Mouse (Mus musculus) CD8-positive naive resting alpha-beta T cell, adult 2 months (primary cell): ENCODE measurements around the gene Hs2st1.

ENCODE experiments used
- DNase-seq, 2 experiments: peaks; one replicate each; pipeline ENCODE4 v3.0.0; 2022; ENCODE audit warnings: low read depth in 2 of 2, low spot score in 2 of 2

Gene Hs2st1

DNA sequence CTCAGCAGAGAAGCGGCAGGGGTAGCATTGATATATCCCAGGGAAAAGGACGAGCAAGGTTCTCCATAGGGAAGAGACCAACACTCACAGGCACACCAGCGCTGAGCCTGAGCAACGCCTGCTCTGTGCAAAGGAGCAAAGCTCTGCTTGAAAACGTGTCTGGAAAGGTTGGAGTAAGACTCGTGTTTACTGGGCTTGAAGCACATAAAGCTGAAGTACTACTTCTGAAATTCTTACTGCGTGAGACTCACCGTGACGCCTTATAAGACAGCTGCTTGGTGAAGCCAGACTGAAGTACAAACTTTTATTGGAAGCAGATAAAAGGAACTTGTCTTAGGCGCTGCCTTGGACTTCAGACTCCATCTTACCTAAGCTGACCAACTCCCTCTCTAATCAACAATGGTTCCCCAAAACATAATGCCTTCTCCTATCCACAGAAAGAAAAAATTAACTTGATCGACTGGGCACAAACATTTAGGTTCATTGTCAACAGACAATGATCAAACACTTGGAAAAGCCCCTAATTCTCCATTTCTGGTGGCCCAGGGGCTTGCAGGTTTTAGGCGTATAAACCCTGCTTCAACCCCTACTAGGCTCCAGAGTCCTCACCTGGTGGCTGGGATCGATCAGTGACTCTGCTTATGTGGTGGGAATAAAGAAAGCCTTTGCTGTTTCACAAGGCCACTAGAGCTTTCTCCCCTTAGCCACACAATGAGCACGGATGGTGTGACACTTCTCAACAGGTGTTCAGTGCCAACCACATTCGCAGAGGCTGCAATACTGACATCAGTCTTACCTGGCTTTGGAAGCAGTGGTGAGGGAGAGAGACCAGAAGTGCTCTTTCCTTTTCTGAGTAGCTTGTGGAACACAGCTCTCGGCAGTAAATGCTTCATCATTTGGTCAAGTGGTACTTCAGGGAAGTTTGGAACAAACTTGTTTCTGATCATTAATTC is 56.5 kb downstream of the Hs2st1 start:
- no peak for DNase-seq

DNA sequence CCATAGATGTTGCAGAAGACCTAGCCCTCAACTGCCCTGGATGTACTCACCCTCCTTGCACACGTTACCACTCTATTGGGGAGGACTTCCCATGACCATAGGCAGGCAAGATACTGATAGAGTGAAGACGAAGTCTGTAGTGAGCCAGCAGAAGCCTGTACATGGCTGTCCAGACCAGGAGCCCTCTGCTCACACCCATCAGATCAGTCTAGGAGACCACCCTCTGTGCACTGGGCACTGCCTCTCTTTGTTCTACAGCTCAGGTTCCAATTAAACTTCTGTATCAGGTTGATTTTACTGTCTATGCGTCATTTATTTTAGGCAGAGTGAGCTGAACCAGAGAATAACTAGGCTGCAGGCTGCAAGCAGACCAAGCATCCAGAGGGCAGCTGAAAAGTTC is 59.3 kb downstream of the Hs2st1 start:
- DNase-seq = no peak

DNA sequence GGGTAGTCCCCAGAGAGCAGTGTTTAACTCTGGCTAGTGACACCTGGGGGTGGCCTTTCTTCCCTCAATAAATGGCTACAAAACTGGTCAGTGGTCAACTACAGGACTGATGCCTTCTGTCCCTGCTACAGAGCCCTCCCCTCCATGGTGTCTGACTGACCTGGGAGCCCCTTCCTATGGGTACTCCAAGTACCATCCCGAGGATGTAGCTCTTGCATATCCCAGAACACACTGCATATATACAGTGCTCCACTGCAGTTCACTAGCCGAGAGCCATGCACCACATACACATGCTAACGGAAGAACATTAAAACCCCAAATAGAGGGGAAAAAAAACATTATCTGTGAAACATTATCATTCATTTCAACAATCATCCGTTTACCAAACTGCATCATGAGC is 61.6 kb downstream of the Hs2st1 start:
- no peak for DNase-seq

DNA sequence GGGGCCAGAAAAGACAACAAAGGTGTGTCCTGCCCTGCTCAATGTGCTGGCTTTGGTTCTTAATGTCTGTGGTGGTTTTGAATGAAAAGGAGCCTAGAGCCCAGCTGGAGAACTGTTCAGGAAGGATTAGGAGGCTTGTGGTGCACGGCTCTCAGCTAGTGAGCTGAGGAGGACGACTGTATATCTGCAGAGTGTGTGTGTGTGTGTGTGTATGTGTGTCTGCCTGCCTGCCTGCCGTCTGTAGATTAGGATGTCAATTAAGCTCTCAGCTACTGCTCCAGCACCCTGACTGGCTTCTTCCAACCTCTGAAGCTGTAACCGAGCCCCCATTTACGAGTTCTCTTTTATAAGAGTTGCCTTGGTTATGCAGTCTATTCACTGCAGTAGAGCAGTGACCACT is 62.1 kb downstream of the Hs2st1 start:
- no peak for DNase-seq

DNA sequence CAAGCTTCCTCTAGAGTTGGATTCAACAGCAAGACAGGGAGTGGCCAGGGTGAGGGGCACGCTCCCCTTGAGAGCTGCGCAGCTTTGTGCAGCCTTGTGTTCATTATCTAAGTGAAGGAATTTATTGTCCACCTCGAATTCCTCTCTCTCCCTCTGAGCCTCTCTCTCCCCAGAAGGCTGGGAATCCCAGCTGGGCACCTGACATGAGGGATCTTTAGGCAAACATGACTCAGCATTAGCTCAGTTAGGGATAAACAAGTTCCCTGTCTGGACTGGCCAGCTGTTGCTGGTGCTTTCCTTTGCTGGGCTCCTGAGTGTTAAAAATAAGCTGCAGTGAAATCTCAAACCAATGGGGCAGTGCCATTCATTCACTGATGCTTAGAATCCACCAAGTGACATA is 63.8 kb downstream of the Hs2st1 start:
- no peak for DNase-seq

DNA sequence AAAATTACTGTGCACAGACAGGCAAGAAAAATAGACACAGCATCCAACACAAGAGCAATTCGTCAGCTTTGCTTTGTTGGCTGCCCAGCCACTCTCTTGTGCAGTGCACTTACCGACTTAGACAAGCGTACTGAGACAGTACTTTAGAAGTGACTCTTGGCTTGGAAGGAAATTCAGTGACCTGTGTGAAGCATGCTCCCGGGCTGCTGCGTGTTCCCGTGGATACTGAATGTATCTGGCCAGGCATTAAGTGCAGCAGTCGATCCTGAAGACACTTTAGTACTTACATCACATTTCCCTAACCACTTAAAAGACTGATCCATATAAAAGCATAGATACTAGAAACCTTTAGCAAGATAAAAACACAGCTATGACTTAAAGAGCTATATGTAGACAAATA is 68.1 kb downstream of the Hs2st1 start:
- no peak for DNase-seq

DNA sequence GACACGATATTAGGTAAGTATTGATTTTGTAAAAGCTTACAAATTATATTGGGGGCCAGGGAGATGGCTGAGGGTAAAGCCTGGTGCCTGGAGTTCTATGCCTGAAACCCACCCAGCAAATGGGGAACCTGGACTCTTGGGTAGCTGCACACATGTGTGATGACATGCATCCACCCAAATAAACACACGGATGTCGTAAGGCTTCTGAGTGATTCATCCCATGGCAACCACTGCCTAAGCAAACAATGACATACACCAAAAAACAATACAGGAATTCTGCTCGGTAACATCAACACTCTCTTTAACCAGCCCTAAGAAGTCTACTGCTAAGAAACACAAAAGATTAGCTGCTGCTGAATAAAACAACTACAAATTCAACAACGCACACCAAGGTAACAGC is 73.2 kb downstream of the Hs2st1 start:
- no peak for DNase-seq

DNA sequence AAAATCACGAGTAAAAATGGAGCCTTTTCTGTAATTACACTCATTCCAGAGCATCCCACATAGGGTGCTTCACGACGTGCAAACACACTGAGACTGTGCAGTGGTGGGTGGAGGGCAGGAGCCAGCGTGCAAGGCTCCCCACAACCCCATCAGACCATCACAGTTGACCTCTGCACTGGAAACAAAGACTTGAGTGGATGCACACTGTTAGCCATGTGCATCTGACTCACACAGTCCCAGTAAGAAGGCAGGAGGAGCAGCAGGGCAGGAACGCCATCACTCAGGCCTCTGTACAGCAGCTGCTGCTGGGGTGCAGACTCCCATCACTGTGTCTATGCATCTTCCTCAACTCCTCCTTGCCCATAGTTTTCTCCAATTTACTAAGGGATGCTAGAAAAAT is 75.1 kb downstream of the Hs2st1 start:
- DNase-seq = no peak

DNA sequence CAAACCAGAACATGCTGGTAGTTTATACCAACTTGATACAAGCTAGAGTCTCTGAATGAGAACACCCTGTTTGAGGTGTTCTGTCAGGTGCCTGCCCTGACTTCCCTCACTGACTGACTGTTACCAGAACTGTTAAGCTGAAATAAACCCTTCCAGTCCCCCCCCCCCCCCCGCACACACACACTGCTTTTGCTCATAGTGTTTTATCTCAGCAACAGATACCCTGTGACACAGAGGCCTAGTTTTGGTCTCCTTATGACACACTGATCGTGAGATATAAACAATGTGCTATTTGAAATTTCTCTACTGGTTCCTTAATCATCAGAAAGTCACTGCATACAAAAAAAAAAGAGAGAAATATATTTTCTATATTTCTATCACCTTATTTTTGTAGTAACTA is 81.2 kb downstream of the Hs2st1 start:
- DNase-seq = no peak

DNA sequence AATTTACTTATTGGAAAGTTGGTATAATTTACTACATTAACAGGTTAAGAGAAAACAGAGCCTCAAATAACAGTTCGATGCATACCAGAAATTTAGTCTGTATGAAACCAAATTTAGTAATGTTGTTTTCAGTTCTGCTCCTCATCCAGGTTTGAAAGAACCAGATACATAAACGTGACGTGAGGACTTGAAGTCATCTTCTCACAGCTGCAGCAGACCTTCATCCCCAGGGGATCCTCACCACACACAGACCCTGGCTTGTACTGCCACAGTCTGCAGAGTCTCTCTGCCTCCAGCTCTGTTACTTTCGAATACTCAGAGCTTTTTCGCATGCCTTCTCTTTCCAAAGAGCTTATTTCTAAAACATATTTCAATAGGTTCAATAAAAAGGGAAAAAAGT is 89.4 kb downstream of the Hs2st1 start:
- no peak for DNase-seq

DNA sequence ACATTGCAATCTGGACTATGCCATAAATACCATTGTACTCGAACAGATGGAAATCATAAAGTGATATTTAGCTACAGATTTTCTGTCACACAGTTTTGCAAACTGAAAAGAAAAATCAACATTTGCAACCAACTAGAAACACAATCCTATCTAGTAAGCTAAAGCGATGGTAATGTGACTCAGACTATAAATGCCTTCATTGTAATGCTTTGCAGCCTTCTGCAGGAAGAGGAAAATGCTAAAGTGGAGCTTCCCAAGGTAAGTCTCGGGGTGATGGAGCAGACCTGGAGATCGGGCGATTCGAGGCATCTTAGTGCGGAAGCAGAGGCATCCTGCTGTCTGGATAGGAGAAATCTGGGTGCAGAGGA is 91.6 kb downstream of the Hs2st1 start:
- no peak for DNase-seq

DNA sequence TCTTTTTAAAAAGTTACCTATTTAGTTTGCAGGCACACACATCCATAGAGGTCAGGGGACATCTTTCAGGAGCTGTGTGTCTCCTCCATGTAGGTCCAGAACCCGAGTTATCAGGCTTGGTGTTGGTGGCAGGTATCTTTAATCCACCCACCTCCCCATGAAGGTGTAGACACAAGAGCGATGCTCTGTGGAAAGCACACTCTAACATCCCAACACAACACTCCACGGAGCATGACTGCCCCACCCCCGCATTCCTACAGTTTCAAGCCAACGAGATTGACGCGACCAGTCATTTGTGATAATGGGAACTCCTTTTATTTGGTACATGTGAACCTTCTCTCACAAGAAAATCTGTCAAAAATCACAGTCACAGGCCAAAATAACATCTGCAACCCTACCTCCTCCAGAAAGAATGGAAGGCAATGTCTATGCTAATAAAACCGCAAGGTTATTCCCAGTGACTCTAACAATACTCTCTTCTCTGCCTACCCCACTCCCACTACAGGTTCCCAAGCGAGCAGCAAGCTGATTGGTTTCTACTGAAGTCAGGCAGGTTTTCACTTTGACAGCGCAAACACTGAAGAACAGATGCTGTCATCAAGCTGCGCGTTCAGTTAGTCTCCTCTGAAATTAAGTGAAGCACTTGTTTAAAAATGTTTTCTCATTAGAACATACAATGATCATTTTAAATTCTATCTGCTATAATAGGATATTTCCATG is 92.1 kb downstream of the Hs2st1 start:
- DNase-seq = no peak

DNA sequence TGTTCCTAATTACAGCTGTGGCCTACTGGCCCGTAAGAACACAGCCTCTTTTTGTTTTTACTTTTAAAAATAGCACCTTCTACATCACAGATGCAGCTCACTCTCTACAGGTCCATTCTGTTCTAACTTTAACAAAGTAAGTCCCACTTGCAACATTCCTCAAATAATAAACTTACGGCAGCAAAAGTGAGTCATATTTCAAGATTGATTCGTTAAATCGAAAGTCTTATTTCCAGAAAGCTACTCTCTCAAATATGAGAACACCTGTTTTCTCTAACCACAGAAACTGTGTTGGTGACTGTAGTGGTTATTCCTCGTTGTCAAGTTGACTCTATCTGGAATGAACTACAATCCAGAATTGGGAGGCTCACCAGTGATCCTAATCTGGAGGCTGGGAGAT is 94.1 kb downstream of the Hs2st1 start:
- DNase-seq = no peak

DNA sequence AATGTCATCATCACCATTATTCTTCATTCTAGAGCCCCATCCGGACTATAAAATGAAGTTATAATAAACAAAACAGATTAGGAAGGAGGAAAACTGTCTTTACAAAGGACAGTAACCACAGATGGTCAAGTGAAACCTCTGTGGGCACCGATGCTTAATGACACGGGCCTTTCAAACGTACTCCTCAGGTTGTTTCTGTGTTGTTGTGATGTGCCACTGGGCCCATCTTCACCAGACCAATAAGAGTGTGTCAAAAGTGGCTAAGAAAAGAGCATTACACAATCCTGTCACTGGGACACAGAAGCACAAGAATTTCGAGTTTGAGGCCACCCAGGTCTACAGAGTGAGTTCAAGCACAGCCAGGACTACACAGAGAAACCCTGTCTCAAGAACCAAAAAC is 95.3 kb downstream of the Hs2st1 start:
- DNase-seq = no peak

DNA sequence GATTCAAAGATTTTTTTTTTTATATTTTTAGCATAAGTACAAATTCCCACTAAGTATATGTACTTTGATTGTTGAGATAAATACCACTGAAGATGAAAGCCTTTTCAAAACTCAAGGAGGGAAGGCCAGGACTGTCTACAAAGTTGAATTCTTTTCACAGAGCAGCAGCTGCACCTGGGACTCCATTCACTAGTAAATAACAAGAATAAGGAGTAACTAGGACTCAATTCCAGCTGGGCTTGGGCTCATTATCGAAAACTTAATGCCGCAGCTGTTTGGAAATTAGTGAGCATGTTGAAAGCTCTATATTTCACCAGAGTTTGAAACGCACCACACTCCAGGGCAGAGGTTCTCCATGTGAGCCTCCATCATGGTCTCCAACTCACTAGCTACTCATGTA is 98.0 kb downstream of the Hs2st1 start:
- no peak for DNase-seq

DNA sequence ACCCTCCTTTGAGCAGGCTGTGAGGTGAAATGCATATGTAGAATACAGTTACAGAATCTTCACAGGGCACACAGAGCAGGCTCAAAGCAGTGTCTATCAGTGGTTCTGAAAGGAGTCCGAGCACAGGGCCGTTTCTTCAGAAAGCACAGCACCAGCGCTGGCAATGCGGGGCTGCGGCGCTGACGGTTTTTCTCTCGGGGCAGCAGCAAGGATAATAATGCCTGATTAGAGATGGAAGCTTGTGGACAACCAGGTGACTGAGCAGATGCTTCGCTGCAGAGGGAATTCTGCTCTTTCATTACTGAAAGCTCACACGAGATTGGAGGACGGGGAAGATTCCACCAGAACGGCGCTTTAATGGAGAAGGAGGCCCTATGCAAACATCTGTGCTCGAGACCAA is 99.1 kb downstream of the Hs2st1 start:
- no peak for DNase-seq

DNA sequence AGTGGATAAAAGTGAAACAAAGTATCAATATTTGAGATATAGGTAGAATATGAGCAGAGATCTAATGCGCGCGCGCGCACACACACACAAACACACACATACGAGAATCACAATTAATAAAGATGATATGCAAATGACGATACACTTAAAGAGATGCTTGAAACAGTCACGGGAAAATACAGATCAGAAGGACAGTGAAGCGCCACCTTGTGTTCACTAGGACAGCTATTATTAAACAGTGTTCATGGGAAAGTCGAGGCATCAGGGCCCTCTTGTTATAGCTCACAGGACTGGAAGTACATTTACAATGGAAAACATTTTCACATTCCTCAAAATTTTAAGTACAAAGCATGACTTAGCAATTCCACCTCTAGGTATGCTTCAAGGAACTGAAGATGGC is 102.5 kb downstream of the Hs2st1 start:
- no peak for DNase-seq

DNA sequence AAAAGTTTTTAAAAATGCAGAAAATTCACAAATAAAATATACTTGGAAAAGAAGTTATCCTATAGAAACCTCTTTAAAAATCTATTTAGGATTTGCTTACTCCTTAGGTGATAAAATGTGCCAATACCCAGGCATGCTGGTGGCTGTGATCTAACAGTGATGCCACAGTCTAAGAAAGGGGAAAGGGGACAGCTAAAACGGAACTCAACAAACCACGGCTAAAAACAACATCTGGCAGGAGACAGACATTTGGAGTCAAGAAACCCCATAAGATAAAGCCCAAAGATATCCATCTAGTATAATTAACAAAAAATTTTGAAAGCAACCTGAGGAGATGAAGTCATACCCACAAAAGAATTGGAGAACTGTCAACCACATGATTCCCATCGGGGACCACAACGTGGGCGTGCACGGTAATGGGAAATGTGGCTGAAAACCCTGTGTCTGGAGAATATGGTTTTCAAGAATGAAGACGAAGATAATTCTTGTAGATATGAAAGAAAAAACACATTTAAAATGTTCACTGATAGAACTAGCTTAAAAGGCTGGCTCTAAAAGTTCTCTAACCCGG is 103.8 kb downstream of the Hs2st1 start:
- no peak for DNase-seq

DNA sequence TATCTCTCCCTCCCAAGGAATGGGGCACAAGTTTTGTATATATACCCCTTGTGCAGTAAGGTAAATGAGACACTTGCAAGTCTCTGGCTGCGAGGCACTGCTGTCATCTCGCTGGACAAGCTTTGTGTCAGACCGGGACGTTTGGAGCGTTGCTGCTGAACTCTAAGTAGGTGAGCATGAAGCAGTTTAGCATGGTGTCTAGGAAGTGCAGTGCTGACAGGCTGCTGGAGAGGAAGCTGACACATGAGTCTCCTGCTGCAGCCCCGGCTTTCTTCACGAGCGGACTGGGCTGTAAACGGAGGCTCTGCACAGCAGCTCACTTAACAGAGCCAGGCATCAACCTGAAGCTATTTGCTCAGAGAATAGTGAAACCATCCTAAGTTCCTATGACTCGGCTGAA is 107.3 kb downstream of the Hs2st1 start:
- no peak for DNase-seq

DNA sequence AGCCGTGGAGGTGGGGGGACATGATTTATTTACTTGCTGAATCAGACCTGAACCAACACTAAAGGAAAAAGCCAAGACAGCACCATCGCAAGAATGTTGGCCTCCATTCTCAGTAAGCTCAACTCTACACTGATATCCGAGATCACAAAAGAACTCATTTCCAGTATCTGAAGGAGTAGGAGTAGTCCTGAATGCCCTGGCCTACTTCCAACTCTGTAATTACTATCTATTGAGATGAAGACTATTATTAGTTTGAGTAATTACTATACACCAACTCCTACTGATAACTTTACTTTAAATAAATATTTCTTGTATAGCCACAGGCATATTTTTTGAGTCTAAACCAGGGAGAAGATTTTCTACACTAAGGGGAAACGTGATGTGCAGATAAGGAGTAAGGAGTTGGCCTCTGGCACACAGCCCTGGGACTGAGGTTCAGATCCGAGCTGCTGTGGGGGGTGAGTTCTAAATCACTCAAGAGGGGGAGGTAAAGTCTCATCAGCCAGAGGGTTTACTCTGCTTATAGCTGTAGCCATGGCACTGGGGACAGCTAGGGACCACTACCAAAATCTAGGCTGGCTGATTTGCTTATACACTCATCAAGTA is 109.7 kb downstream of the Hs2st1 start:
- no peak for DNase-seq

DNA sequence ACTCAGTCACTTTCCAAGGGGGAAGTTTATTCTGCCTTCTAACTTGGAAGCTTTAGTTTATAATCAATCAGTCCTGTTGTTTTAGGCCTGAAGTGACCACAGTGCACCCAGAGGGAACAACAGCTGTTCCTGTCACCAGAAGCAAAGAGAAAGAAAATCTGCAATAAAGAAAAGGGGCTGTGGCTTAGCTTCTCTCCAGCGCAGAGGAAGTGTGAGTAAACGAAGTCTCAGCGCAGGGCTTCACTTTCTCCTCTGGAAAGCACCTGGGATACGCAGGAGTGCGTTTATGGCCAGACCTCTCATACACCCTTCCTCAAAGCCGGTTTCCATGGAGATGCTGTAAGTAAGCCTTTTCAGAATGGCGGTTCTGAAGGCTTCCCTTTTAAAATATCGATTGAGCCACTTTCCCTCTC is 110.7 kb downstream of the Hs2st1 start:
- DNase-seq = no peak
